Mouse (Mus musculus): ENCODE measurements around the gene Senp7. TPM values are rescaled to one million over a fixed set of nuclear protein-coding genes. Genes with fewer than 3 reads are reported as not detected.
"Not testable (repeated sequence)": the region's sequence is repeated elsewhere in the genome, so short reads cannot be mapped to it uniquely, and the experiment has no call there.

Senp7 gene
- polyA plus RNA-seq, 1 experiment = 7.9 TPM

DNA sequence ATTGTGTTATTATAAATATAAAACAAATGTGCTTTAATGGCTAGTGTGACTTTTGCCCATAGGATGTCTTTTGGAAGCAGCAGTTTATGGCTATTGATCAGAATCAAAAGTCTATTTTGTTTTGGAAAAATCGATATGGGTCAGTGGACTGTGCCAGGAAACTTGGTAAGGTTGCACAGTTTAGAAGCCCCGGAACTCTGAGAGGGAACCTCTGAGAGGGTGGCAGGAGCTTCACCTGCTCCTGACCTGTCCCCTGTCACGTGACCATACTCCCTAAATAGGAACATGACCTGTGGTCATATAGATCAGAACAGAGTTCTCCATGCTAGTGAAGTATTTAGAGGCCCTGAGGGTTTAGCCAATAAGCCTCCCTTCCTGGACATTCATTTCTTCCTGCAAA, 75.9 kb downstream of the Senp7 start:
- no peaks in the 10 kb centered on the region for H3K4me1 ChIP-seq
- H3K9me3 ChIP-seq = no peaks in the 10 kb centered on the region
- TF ChIP-seq FLI1 (IDR thresholded peaks at IDR 0.05; ENCODE audit: low read length) = no peak
- no peak for TF ChIP-seq GATA1 (IDR thresholded peaks at IDR 0.05; ENCODE audit: borderline replicate concordance, low read length)
- no peak overlapping the region for H3K4me3 ChIP-seq (replicated peaks)
- H3K36me3 ChIP-seq (replicated peaks; ENCODE audit: low read length) = peaks cover 76% of the 10 kb centered on the region
- no peaks in the 10 kb centered on the region for H3K27me3 ChIP-seq (replicated peaks)

DNA sequence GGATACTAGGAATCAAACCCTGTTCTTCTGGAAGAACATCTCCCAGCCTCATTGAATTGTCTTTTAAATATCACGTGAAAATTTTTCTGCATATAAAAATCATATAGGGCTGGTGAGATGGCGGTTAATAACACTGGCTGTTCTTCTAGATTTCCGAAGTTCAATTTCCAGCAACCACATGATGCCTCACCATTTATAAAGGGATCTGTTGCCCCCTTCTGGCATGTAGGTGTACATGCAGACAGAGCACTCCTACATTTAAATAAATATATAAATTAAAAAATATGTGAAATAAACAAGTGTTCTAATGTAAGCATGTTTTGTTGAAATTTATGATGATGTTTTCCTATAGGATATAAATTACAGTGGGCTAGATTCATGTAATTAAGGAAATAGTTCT, 83.5 kb downstream of the Senp7 start:
- no peaks in the 10 kb centered on the region for H3K9me3 ChIP-seq
- H3K4me3 ChIP-seq (replicated peaks) = no peak overlapping the region
- TF ChIP-seq FLI1 (IDR thresholded peaks at IDR 0.05; ENCODE audit: low read length) (no peak), GATA1 (IDR thresholded peaks at IDR 0.05; ENCODE audit: borderline replicate concordance, low read length) (no peak)
- peaks cover 29% of the 10 kb centered on the region for H3K36me3 ChIP-seq (replicated peaks; ENCODE audit: low read length)
- H3K4me1 ChIP-seq = no peaks in the 10 kb centered on the region
- no peaks in the 10 kb centered on the region for H3K27me3 ChIP-seq (replicated peaks)

GRCm38 (mm10) chr16:56134149-56134548, 86.0 kb downstream of the Senp7 start:
- TF ChIP-seq FLI1 (IDR thresholded peaks at IDR 0.05; ENCODE audit: low read length) (no peak), GATA1 (IDR thresholded peaks at IDR 0.05; ENCODE audit: borderline replicate concordance, low read length) (no peak)

GRCm38 (mm10) chr16:56137672-56138071, 89.5 kb downstream of the Senp7 start:
- H3K4me1 ChIP-seq; H3K9me3 ChIP-seq; H3K4me3 ChIP-seq (replicated peaks); H3K36me3 ChIP-seq (replicated peaks; ENCODE audit: low read length); H3K27me3 ChIP-seq (replicated peaks): not testable (repeated sequence)

More at GRCm38 (mm10) chr16:56134149-56134548, 86.0 kb downstream of the Senp7 start:
- Histone ChIP-seq H3K4me1 (no peaks in the 10 kb centered on the region), H3K27me3 (replicated peaks) (no peaks in the 10 kb centered on the region), H3K36me3 (replicated peaks; ENCODE audit: low read length) (peaks cover 5% of the 10 kb centered on the region), H3K4me3 (replicated peaks) (no peak overlapping the region), H3K9me3 (no peaks in the 10 kb centered on the region)

DNA sequence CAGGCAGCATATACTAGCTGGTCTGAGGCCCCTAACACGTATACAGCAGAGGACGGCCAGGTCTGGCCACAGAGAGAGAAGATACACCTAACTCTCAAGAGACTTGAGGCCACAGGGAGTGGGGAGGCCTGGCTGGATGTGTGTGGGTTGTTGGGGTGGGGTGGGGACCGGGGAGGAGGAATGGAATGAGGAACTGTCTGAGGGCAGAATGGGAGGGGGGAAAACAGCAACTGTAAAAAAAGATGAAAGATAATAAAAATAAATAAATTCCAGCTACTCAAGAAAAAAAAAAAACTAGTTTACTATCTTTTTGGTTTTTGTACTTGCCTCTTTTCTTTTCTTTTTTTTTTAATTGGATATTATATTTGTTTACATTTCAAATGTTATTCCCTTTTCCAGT, 91.8 kb downstream of the Senp7 start:
- Histone ChIP-seq H3K4me1 (no peaks in the 10 kb centered on the region), H3K36me3 (replicated peaks; ENCODE audit: low read length) (no peaks in the 10 kb centered on the region), H3K27me3 (replicated peaks) (no peaks in the 10 kb centered on the region), H3K9me3 (no peaks in the 10 kb centered on the region), H3K4me3 (replicated peaks) (no peak overlapping the region)
- TF ChIP-seq FLI1 (IDR thresholded peaks at IDR 0.05; ENCODE audit: low read length) (no peak), GATA1 (IDR thresholded peaks at IDR 0.05; ENCODE audit: borderline replicate concordance, low read length) (no peak)

DNA sequence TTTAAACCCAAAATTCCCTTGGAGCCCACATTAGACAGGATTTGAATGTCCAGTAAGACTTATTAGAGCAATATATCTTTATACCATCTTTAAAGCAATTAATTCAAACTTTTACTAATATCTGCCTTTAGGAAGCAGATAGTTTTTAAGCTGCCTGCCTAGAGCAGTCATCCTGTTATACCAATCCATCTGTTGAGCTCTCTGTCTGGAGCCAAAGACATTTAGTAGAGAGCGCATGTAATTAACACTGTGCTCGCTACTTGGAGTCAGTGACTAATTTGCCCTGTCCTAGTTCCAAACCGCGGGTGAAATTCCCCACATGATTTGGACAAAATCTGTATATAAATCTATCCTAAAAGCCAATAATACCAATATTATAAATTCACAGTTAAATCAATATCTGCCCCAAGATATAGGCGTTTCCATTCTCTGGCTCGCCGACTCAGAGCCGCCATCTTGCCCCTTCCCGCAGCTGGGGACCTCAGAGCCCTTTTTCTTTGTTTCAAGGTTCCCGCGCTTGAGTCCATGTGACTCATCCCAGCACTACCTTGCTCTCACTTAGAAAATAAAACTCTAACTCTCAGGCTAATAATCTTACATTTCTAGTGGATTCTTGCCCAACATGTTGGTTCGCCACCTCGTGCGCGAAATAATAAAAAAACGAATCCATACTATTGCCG, 96.9 kb downstream of the Senp7 start:
- H3K27me3 ChIP-seq (replicated peaks) = no peaks in the 10 kb centered on the region
- H3K4me3 ChIP-seq (replicated peaks) = no peak overlapping the region
- TF ChIP-seq GATA1 (IDR thresholded peaks at IDR 0.05; ENCODE audit: borderline replicate concordance, low read length) = no peak
- no peak for TF ChIP-seq FLI1 (IDR thresholded peaks at IDR 0.05; ENCODE audit: low read length)
- H3K4me1 ChIP-seq = no peaks in the 10 kb centered on the region
- no peaks in the 10 kb centered on the region for H3K9me3 ChIP-seq
- peaks cover 5% of the 10 kb centered on the region for H3K36me3 ChIP-seq (replicated peaks; ENCODE audit: low read length)

DNA sequence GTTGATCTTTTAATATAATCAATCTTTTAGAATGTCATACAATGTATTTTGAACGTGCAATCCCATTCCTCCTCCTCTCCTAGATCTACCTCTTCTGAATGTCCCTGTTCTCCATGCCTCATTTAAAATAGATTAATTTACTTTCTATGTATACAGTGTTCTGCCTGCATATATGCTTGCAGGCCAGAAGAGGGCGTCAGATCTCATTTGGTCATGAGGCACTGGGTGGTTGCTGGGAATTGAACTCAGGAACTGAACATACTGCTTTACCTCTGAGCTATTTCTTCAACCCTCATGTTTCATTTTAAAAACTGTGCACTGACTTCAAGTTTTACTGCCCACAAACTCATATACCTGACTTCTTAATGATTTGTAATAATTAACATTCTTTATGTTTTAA, 99.5 kb downstream of the Senp7 start:
- Histone ChIP-seq H3K36me3 (replicated peaks; ENCODE audit: low read length) (peaks cover 5% of the 10 kb centered on the region), H3K4me1 (no peaks in the 10 kb centered on the region), H3K27me3 (replicated peaks) (no peaks in the 10 kb centered on the region), H3K4me3 (replicated peaks) (no peak overlapping the region), H3K9me3 (no peaks in the 10 kb centered on the region)
- no peak for TF ChIP-seq FLI1 (IDR thresholded peaks at IDR 0.05; ENCODE audit: low read length)

GRCm38 (mm10) chr16:56163466-56163865, 115.3 kb downstream of the Senp7 start:
- Histone ChIP-seq H3K36me3 (replicated peaks; ENCODE audit: low read length) (peaks cover 30% of the 10 kb centered on the region), H3K9me3 (no peaks in the 10 kb centered on the region), H3K27me3 (replicated peaks) (no peaks in the 10 kb centered on the region), H3K4me3 (replicated peaks) (no peak overlapping the region), H3K4me1 (no peaks in the 10 kb centered on the region; the same call in 1 of the 2 replicates)
- no peak for TF ChIP-seq FLI1 (IDR thresholded peaks at IDR 0.05; ENCODE audit: low read length)
- TF ChIP-seq GATA1 (IDR thresholded peaks at IDR 0.05; ENCODE audit: borderline replicate concordance, low read length) = no peak

DNA sequence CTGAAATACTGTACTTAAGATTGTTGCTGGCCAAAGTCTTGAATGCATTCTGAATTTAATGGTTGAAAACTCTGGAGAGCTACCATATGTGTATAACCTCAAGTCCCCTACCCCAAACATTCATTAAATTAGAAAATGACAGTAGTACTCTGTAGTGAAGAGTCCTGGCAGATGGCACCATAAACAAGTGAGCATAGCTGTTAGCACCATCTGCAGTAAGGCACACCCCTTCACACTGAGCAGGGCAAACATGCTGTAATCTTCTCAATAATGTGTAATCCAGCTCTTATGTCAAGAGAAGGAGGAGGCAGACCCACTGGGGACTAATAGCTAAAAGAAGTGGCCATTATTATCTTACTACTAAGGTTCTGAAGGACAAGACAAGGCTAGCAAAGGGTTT, 122.1 kb downstream of the Senp7 start:
- H3K4me1 ChIP-seq = no peaks in the 10 kb centered on the region
- H3K27me3 ChIP-seq (replicated peaks) = no peaks in the 10 kb centered on the region
- TF ChIP-seq GATA1 (IDR thresholded peaks at IDR 0.05; ENCODE audit: borderline replicate concordance, low read length) (no peak), FLI1 (IDR thresholded peaks at IDR 0.05; ENCODE audit: low read length) (no peak)
- H3K9me3 ChIP-seq = no peaks in the 10 kb centered on the region
- no peak overlapping the region for H3K4me3 ChIP-seq (replicated peaks)
- H3K36me3 ChIP-seq (replicated peaks; ENCODE audit: low read length) = peaks cover 59% of the 10 kb centered on the region

- Histone ChIP-seq H3K4me1 (no peaks in the 10 kb centered on the region), H3K27me3 (replicated peaks) (no peaks in the 10 kb centered on the region)
- TF ChIP-seq FLI1 (IDR thresholded peaks at IDR 0.05; ENCODE audit: low read length) (no peak), GATA1 (IDR thresholded peaks at IDR 0.05; ENCODE audit: borderline replicate concordance, low read length) (no peak)
Observed at GRCm38 (mm10) chr16:56175867-56176581, 127.9 kb downstream of the Senp7 start.

More at GRCm38 (mm10) chr16:56175867-56176581, 127.9 kb downstream of the Senp7 start:
- H3K9me3 ChIP-seq = peaks cover 3% of the 10 kb centered on the region
- H3K36me3 ChIP-seq (replicated peaks; ENCODE audit: low read length) = peaks cover 63% of the 10 kb centered on the region
- no peak overlapping the region for H3K4me3 ChIP-seq (replicated peaks)

Measured in megakaryocyte, embryonic 14.5 days (primary cell).